Comparison of ENCODE assay signal across 22 mouse cellular contexts in genomic region chr7:113030053-113030752, GRCm38 (mm10).
DNase-seq lines count a peak whose midpoint lies in the region; ATAC-seq and TF ChIP-seq lines count a peak whose summit lies in the region.
"Had no signal": no experiment of that assay in that cellular context is flagged by ENCODE, and none has a peak within 500 bp of the region (broad histone marks: within the 10 kb centered on the region; RNA-seq: fewer than 3 reads in every experiment).

No protein-coding gene starts in this region.

- ATAC-seq in embryonic facial prominence, embryonic 14.5 days (ENCODE audit: low read depth) = no peak
- peak; percentile 15; the same call in 1 of the 2 replicates for ATAC-seq in kidney, embryonic 16.5 days (ENCODE audit: low FRiP score, low TSS enrichment)
- no peak for ATAC-seq in kidney, embryonic 15.5 days (replicated peaks; ENCODE audit: low FRiP score)
- ATAC-seq in stomach, embryonic 15.5 days (ENCODE audit: insufficient read depth, low FRiP score, low read depth) = peak; percentile 90
- ATAC-seq: forebrain, embryonic 13.5 days had no signal

- no peak overlapping the region for H3K4me3 ChIP-seq in embryonic facial prominence, embryonic 14.5 days (ENCODE audit: low read depth, low read length)
- H3K4me3 ChIP-seq in embryonic facial prominence, embryonic 10.5 days = no peak overlapping the region
- H3K4me3 ChIP-seq in kidney, embryonic 16.5 days (ENCODE audit: low read length) = no peak overlapping the region
- H3K4me3 ChIP-seq in kidney, embryonic 15.5 days (replicated peaks) = no peak overlapping the region
- H3K4me3 ChIP-seq in ES-Bruce4 (ENCODE audit: low read depth, low read length) = no peak overlapping the region
- no peak overlapping the region for H3K4me3 ChIP-seq in stomach, embryonic 15.5 days (replicated peaks)
- H3K4me3 ChIP-seq: embryonic facial prominence, embryonic 12.5 days; erythroblast, embryonic 14.5 days; forebrain, embryonic 13.5 days; liver, embryonic 13.5 days; midbrain, embryonic 12.5 days had no signal

- H3K27me3 ChIP-seq in embryonic facial prominence, embryonic 14.5 days (replicated peaks; ENCODE audit: control insufficient read depth, insufficient read depth, low read length) = no peaks in the 10 kb centered on the region
- H3K27me3 ChIP-seq in embryonic facial prominence, embryonic 10.5 days (replicated peaks; ENCODE audit: low read depth, poor library complexity, severe bottlenecking) = no peaks in the 10 kb centered on the region
- no peaks in the 10 kb centered on the region for H3K27me3 ChIP-seq in kidney, embryonic 16.5 days (ENCODE audit: insufficient read depth, low read length)
- no peaks in the 10 kb centered on the region for H3K27me3 ChIP-seq in kidney, embryonic 15.5 days
- H3K27me3 ChIP-seq in ES-Bruce4 (ENCODE audit: control insufficient read depth, insufficient read depth, low read length, poor library complexity, severe bottlenecking) = no peaks in the 10 kb centered on the region
- no peaks in the 10 kb centered on the region for H3K27me3 ChIP-seq in stomach, embryonic 15.5 days (replicated peaks)
- H3K27me3 ChIP-seq: embryonic facial prominence, embryonic 12.5 days; forebrain, embryonic 13.5 days; liver, embryonic 13.5 days; midbrain, embryonic 12.5 days had no signal

- peak; percentile 14 for DNase-seq in embryonic facial prominence, embryonic 14.5 days (ENCODE audit: low spot score)
- no peak for DNase-seq in embryonic facial prominence, embryonic 10.5 days (ENCODE audit: low spot score)
- no peak for DNase-seq in cerebellum, postnatal 4 days (ENCODE audit: low spot score in 2 of 2)
- DNase-seq in thymus, adult 18-20 months = no peak
- DNase-seq: adrenal gland, postnatal 36 days; cerebellum, adult 9-11 months; heart, postnatal 36 days; kidney, adult 11 months; layer of hippocampus, adult 9-11 months; liver, embryonic 13.5 days; lung, postnatal 14 days; retina, postnatal 1 day had no signal

- WGBS in embryonic facial prominence, embryonic 14.5 days = 51% methylated on average over 5 of the region's 5 CpGs
- 47% methylated on average over 5 of the region's 5 CpGs for WGBS in embryonic facial prominence, embryonic 10.5 days
- 42% methylated on average over 5 of the region's 5 CpGs for WGBS in kidney, embryonic 16.5 days
- 50% methylated on average over 5 of the region's 5 CpGs for WGBS in kidney, embryonic 15.5 days
- 37% methylated on average over 5 of the region's 5 CpGs for WGBS in stomach, embryonic 15.5 days

- TF ChIP-seq EP300 in ES-Bruce4 (IDR thresholded peaks at IDR 0.05; ENCODE audit: insufficient read depth, low read depth, low read length) = no peak

- H3K4me2 ChIP-seq in embryonic facial prominence, embryonic 14.5 days (ENCODE audit: low read depth, low read length) = no peak overlapping the region
- H3K4me2 ChIP-seq in kidney, embryonic 16.5 days (replicated peaks; ENCODE audit: low read depth, low read length) = no peak overlapping the region
- no peak overlapping the region for H3K4me2 ChIP-seq in kidney, embryonic 15.5 days
- no peak overlapping the region for H3K4me2 ChIP-seq in stomach, embryonic 15.5 days
- H3K4me2 ChIP-seq: embryonic facial prominence, embryonic 12.5 days; forebrain, embryonic 13.5 days; hindbrain, embryonic 14.5 days; liver, embryonic 13.5 days; midbrain, embryonic 12.5 days had no signal

- no peaks in the 10 kb centered on the region for H3K36me3 ChIP-seq in embryonic facial prominence, embryonic 14.5 days (ENCODE audit: control insufficient read depth, insufficient read depth, low read length)
- H3K36me3 ChIP-seq in embryonic facial prominence, embryonic 10.5 days (replicated peaks) = no peaks in the 10 kb centered on the region
- H3K36me3 ChIP-seq in kidney, embryonic 16.5 days (ENCODE audit: insufficient read depth, low read length) = no peaks in the 10 kb centered on the region
- no peaks in the 10 kb centered on the region for H3K36me3 ChIP-seq in kidney, embryonic 15.5 days
- H3K36me3 ChIP-seq in ES-Bruce4 (ENCODE audit: control insufficient read depth, insufficient read depth, low read length, poor library complexity, severe bottlenecking) = no peaks in the 10 kb centered on the region
- no peaks in the 10 kb centered on the region for H3K36me3 ChIP-seq in stomach, embryonic 15.5 days
- H3K36me3 ChIP-seq: embryonic facial prominence, embryonic 12.5 days; liver, embryonic 13.5 days; midbrain, embryonic 12.5 days had no signal

- no peak overlapping the region for H3K27ac ChIP-seq in embryonic facial prominence, embryonic 14.5 days (replicated peaks; ENCODE audit: low read depth, low read length)
- H3K27ac ChIP-seq in embryonic facial prominence, embryonic 10.5 days (replicated peaks) = no peak overlapping the region
- no peak overlapping the region for H3K27ac ChIP-seq in kidney, embryonic 16.5 days (ENCODE audit: low read length)
- no peak overlapping the region for H3K27ac ChIP-seq in kidney, embryonic 15.5 days
- peak overlapping the region; percentile 29; the same call in 1 of the 2 replicates for H3K27ac ChIP-seq in ES-Bruce4 (ENCODE audit: insufficient read depth, low read length)
- H3K27ac ChIP-seq in stomach, embryonic 15.5 days = peak overlapping the region; percentile 65
- H3K27ac ChIP-seq: embryonic facial prominence, embryonic 12.5 days; forebrain, embryonic 13.5 days; hindbrain, embryonic 14.5 days; kidney, postnatal 0 days; liver, embryonic 13.5 days; midbrain, embryonic 12.5 days had no signal

- no peak for TF ChIP-seq CTCF in ES-Bruce4 (IDR thresholded peaks at IDR 0.05; ENCODE audit: low read depth, low read length)

- H3K9me3 ChIP-seq in embryonic facial prominence, embryonic 14.5 days (ENCODE audit: control insufficient read depth, low read length) = no peaks in the 10 kb centered on the region
- H3K9me3 ChIP-seq in embryonic facial prominence, embryonic 10.5 days = no peaks in the 10 kb centered on the region
- H3K9me3 ChIP-seq in kidney, embryonic 16.5 days (ENCODE audit: low read length) = no peaks in the 10 kb centered on the region
- H3K9me3 ChIP-seq in kidney, embryonic 15.5 days (replicated peaks) = no peaks in the 10 kb centered on the region
- H3K9me3 ChIP-seq in ES-Bruce4 (replicated peaks; ENCODE audit: control insufficient read depth, insufficient read depth, low read length, poor library complexity, severe bottlenecking) = no peaks in the 10 kb centered on the region
- no peaks in the 10 kb centered on the region for H3K9me3 ChIP-seq in stomach, embryonic 15.5 days
- H3K9me3 ChIP-seq: embryonic facial prominence, embryonic 12.5 days; forebrain, embryonic 13.5 days; liver, embryonic 13.5 days; midbrain, embryonic 12.5 days had no signal

- no peak overlapping the region for H3K9ac ChIP-seq in embryonic facial prominence, embryonic 14.5 days (ENCODE audit: low read depth, low read length)
- no peak overlapping the region for H3K9ac ChIP-seq in kidney, embryonic 16.5 days (replicated peaks; ENCODE audit: low read length)
- H3K9ac ChIP-seq in kidney, embryonic 15.5 days = no peak overlapping the region
- H3K9ac ChIP-seq in ES-Bruce4 (ENCODE audit: low read depth, poor library complexity, severe bottlenecking) = no peak overlapping the region
- H3K9ac ChIP-seq in stomach, embryonic 15.5 days = no peak overlapping the region
- H3K9ac ChIP-seq: embryonic facial prominence, embryonic 12.5 days; forebrain, embryonic 13.5 days; hindbrain, embryonic 14.5 days; liver, embryonic 13.5 days; midbrain, embryonic 12.5 days had no signal

- no peak for TF ChIP-seq POLR2A in ES-Bruce4 (IDR thresholded peaks at IDR 0.05; ENCODE audit: insufficient read depth, low read length)

- no peaks in the 10 kb centered on the region for H3K4me1 ChIP-seq in embryonic facial prominence, embryonic 14.5 days (ENCODE audit: control insufficient read depth, insufficient read depth, low read length)
- peaks cover 7% of the 10 kb centered on the region; the same call in 1 of the 2 replicates for H3K4me1 ChIP-seq in embryonic facial prominence, embryonic 10.5 days
- H3K4me1 ChIP-seq in kidney, embryonic 16.5 days (ENCODE audit: insufficient read depth, low read length) = no peaks in the 10 kb centered on the region
- no peaks in the 10 kb centered on the region for H3K4me1 ChIP-seq in kidney, embryonic 15.5 days
- H3K4me1 ChIP-seq in ES-Bruce4 (ENCODE audit: control insufficient read depth, insufficient read depth, low read length) = no peaks in the 10 kb centered on the region
- H3K4me1 ChIP-seq in stomach, embryonic 15.5 days = no peaks in the 10 kb centered on the region
- H3K4me1 ChIP-seq: embryonic facial prominence, embryonic 12.5 days; forebrain, embryonic 13.5 days; liver, embryonic 13.5 days; midbrain, embryonic 12.5 days had no signal

Comparison
In these comparisons a context has a peak if more than half of its experiments do, and no peak if none do; other contexts are left out.
1. ATAC-seq: peak in kidney, embryonic 16.5 days (single experiment) and stomach, embryonic 15.5 days (single experiment); none in embryonic facial prominence, embryonic 14.5 days (single experiment) and kidney, embryonic 15.5 days (single experiment).
2. H3K27ac ChIP-seq: peak in ES-Bruce4 (single experiment) and stomach, embryonic 15.5 days (single experiment); none in embryonic facial prominence, embryonic 14.5 days (single experiment), embryonic facial prominence, embryonic 10.5 days (single experiment), kidney, embryonic 16.5 days (single experiment) and kidney, embryonic 15.5 days (single experiment).